Mouse (Mus musculus) heart, postnatal 0 days (tissue): ENCODE measurements at regions not wholly inside any gene's neighbourhood (a gene's known extent, or its start where the extent isn't known, plus 50 kb on each side); places are given as distances from the start of the nearest gene placed in this dataset.

Experiments used
- ATAC-seq: fragments of 200-750 bp; cut with Nextera tagmentation; 2 replicates; pipeline ENCODE4 v1.8.0; 2017; ENCODE audit warnings: low read depth, moderate number of reproducible peaks, moderate library complexity; ENCODE audit not compliant: insufficient read depth
- DNase-seq: peaks from one replicate; pipeline ENCODE4 v3.0.0-alpha.2; 2016; ENCODE audit warnings: low spot score
- H3K27ac ChIP-seq: fragments of 300-500 bp; sonication (generic); 2 replicates; pipeline ENCODE4 v1.5.1; 2014; ENCODE audit warnings: low read depth, mild to moderate bottlenecking
- H3K27me3 ChIP-seq: fragments of 300-500 bp; sonication (generic); 2 replicates; pipeline ENCODE4 v1.6.1; 2014; ENCODE audit warnings: low read length, mixed read lengths; ENCODE audit not compliant: control insufficient read depth, insufficient read depth
- H3K36me3 ChIP-seq: fragments of 300-500 bp; sonication (generic); replicated peaks from 2 replicates; pipeline ENCODE4 v1.6.1; 2014; ENCODE audit warnings: low read length, mixed read lengths; ENCODE audit not compliant: control insufficient read depth, insufficient read depth
- H3K4me1 ChIP-seq: fragments of 300-500 bp; sonication (generic); 2 replicates; pipeline ENCODE4 v1.6.1; 2014; ENCODE audit warnings: antibody characterized with exemption; ENCODE audit not compliant: control insufficient read depth, insufficient read depth
- H3K4me2 ChIP-seq: fragments of 300-500 bp; sonication (generic); 2 replicates; pipeline ENCODE4 v1.6.1; 2014; ENCODE audit warnings: low read depth, mild to moderate bottlenecking, low read length, moderate library complexity
- H3K4me3 ChIP-seq: fragments of 300-500 bp; sonication (generic); 2 replicates; pipeline ENCODE4 v1.5.1; 2014; ENCODE audit warnings: low read depth, low read length
- H3K9ac ChIP-seq: fragments of 300-500 bp; sonication (generic); replicated peaks from 2 replicates; pipeline ENCODE4 v1.6.1; 2014; ENCODE audit warnings: low read depth, low read length, mixed read lengths
- H3K9me3 ChIP-seq: fragments of 300-500 bp; sonication (generic); replicated peaks from 2 replicates; pipeline ENCODE4 v1.6.1; 2016; ENCODE audit warnings: low read length; ENCODE audit not compliant: control insufficient read depth
- CTCF ChIP-seq: IDR thresholded peaks from 2 replicates; pipeline ENCODE4 v1.5.1; 2016; ENCODE audit warnings: antibody characterized with exemption, control low read depth, low read depth
- EP300 ChIP-seq: IDR thresholded peaks from 2 replicates; pipeline ENCODE4 v1.6.1; 2016; ENCODE audit warnings: antibody characterized with exemption, low read depth
- WGBS: fragments of 180-500 bp; shearing (Covaris S2); extraction: QIAGEN DNeasy Blood & Tissue Kit; methylation state at CpG from one replicate; pipeline ENCODE4 v1.1.7; 2014; 5-methylcytosine and 5-hydroxymethylcytosine counted together

DNA sequence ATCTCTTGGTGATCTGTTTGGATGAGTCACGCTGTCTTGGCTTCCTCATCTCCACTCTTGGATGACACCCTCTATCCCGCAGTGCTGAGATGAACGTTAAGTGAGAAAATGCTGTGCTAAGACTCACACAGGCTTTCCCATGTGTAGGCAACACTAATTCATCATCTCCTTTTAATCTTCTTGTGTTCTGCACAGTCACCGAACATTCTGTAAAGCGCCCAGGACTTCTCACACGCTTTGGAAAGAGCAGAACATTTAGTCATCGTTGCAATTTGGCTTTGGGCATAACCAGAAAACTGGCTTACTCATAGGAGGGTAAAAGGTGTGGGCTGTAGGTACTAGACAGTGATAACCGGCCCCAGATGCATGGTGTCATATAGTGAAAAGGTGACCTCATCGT, 94.9 kb downstream of the Plppr4 start:
- 83% methylated on average over 9 of the region's 9 CpGs for WGBS
- no peaks in the 10 kb centered on the region for H3K9me3 ChIP-seq
- no peak overlapping the region for H3K4me3 ChIP-seq
- TF ChIP-seq CTCF: no peak
- TF ChIP-seq EP300: no peak
- H3K4me1 ChIP-seq: no peaks in the 10 kb centered on the region
- H3K4me2 ChIP-seq: no peak overlapping the region
- H3K27ac ChIP-seq: no peak overlapping the region
- H3K9ac ChIP-seq: no peak overlapping the region
- H3K36me3 ChIP-seq: no peaks in the 10 kb centered on the region
- ATAC-seq (no peak), DNase-seq (no peak)
- H3K27me3 ChIP-seq: no peaks in the 10 kb centered on the region

DNA sequence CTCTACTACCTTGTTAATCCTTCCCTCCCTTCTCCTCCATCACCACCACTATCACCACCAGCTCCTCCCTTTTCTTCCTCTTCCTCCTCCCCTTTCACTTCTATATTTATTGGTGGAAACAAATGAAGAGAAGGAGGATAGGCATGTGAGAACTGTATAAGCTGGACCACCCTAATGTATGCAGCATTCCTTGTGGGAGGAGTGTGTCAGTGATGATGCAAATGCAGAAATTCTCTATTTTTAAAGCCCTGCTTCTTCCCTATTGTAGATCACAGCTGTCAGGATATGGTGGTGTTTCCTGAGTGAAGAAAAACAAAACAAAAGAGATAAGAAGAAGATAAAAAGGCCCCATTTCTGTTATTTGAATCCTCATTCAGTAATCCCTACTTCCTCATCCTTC, 112.8 kb downstream of the Plppr4 start:
- no peaks in the 10 kb centered on the region for H3K36me3 ChIP-seq
- H3K9ac ChIP-seq: no peak overlapping the region
- no peaks in the 10 kb centered on the region for H3K9me3 ChIP-seq
- no peak for DNase-seq
- ATAC-seq: no peak
- no peaks in the 10 kb centered on the region for H3K27me3 ChIP-seq
- no peak overlapping the region for H3K4me2 ChIP-seq
- no peak overlapping the region for H3K4me3 ChIP-seq
- H3K4me1 ChIP-seq: no peaks in the 10 kb centered on the region
- no peak for TF ChIP-seq CTCF
- no peak for TF ChIP-seq EP300
- H3K27ac ChIP-seq: no peak overlapping the region

DNA sequence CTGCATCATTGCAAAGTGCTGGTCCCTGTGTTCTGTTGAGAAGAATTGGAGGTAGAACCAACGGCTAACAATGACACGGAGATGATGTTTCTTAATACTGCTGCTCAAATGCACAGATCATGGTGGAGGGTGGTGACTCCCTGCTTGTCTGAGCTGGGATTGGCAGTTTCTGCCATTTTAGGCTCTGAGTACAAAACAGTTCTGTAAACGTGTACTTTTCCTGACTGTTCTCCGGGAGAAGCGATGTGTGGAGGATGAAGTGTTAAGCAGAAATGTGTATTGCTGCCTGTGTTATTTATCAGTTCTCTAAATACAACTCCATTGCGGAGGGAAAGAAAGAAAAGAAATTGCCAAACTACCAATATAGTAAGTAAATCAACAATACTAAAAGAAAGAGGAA, 118.9 kb downstream of the Plppr4 start:
- WGBS: 88% methylated on average over 6 of the region's 6 CpGs
- H3K4me1 ChIP-seq: no peaks in the 10 kb centered on the region
- DNase-seq: no peak
- ATAC-seq: no peak
- no peak overlapping the region for H3K9ac ChIP-seq
- H3K27me3 ChIP-seq: no peaks in the 10 kb centered on the region
- no peaks in the 10 kb centered on the region for H3K9me3 ChIP-seq
- H3K4me3 ChIP-seq: no peak overlapping the region
- TF ChIP-seq EP300 (no peak), CTCF (no peak)
- no peak overlapping the region for H3K4me2 ChIP-seq
- H3K27ac ChIP-seq: no peak overlapping the region
- H3K36me3 ChIP-seq: no peaks in the 10 kb centered on the region

DNA sequence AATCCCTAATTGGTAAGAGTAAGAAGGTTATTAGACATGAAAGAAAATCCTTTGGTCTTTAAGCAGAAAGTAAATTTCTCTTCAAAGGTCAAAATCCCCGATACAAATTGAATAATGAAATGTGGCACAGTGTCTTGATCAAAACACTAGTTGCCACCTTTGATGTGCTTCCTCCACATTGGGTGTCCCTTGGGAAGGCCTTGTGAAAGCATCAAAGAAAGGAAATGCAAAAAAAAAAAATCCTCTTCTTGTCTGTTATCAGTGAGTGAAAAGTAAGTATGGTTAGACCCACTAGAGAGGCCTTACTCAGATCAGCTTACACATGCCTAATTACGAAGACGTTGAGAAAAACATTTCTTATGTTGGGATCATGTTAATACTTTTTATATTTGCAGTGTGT, 134.1 kb downstream of the Plppr4 start:
- H3K9me3 ChIP-seq: no peaks in the 10 kb centered on the region
- TF ChIP-seq CTCF (no peak), EP300 (no peak)
- H3K27ac ChIP-seq: no peak overlapping the region
- H3K9ac ChIP-seq: no peak overlapping the region
- no peak overlapping the region for H3K4me2 ChIP-seq
- ATAC-seq (no peak), DNase-seq (no peak)
- no peaks in the 10 kb centered on the region for H3K36me3 ChIP-seq
- no peaks in the 10 kb centered on the region for H3K27me3 ChIP-seq
- WGBS: 76% methylated on average over 3 of the region's 3 CpGs
- H3K4me1 ChIP-seq: no peaks in the 10 kb centered on the region
- no peak overlapping the region for H3K4me3 ChIP-seq

DNA sequence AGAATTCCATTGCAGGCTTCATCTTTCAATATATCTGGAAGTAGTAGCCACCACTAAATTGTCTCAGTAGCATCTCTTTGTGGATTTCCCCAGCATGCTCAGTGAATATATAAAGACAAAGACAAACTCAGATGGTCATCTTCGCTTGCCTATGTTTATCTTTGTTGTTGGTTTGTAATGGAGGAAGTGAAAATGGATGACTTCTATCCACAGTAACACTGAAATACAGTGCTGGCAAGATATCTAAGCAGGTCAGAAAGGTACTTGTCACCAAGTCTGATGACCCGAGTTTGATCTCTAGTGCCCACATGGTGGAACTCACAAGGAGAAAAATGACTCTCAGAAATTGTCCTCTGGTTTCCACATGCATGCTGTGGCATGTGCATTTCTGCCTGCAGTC, 135.6 kb downstream of the Plppr4 start:
- H3K27ac ChIP-seq: no peak overlapping the region
- ATAC-seq: no peak
- WGBS: 57% methylated on average over 2 of the region's 2 CpGs
- no peaks in the 10 kb centered on the region for H3K27me3 ChIP-seq
- H3K9me3 ChIP-seq: no peaks in the 10 kb centered on the region
- no peak overlapping the region for H3K9ac ChIP-seq
- no peaks in the 10 kb centered on the region for H3K4me1 ChIP-seq
- H3K36me3 ChIP-seq: no peaks in the 10 kb centered on the region
- H3K4me3 ChIP-seq: no peak overlapping the region
- DNase-seq: no peak
- TF ChIP-seq CTCF (no peak), EP300 (no peak)
- no peak overlapping the region for H3K4me2 ChIP-seq

DNA sequence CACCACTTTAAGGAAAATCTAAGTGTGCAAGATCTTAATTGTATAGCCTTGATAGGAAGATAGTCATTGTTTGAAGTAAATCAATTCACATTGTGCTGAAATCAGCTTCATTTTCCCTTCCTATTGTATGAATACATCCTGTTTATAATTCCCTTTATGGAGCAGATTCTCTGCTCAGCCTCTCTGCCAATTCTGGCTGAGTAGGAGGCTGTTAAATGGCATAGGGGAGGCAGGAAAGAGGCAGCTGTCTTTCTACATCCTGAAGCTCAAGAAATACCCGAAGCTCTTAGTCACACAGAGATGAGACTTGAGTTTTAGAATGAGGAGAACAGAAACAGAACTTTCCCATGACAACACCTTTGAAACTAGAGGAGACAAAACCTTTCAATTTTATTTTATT, 142.7 kb downstream of the Plppr4 start:
- H3K9ac ChIP-seq: no peak overlapping the region
- ATAC-seq: no peak
- no peaks in the 10 kb centered on the region for H3K9me3 ChIP-seq
- H3K4me3 ChIP-seq: no peak overlapping the region
- no peak overlapping the region for H3K27ac ChIP-seq
- H3K4me1 ChIP-seq: no peaks in the 10 kb centered on the region
- H3K4me2 ChIP-seq: no peak overlapping the region
- DNase-seq: no peak
- TF ChIP-seq CTCF: no peak
- TF ChIP-seq EP300: no peak
- H3K36me3 ChIP-seq: no peaks in the 10 kb centered on the region
- 49% methylated on average over 1 of the region's 1 CpGs for WGBS
- no peaks in the 10 kb centered on the region for H3K27me3 ChIP-seq
